Mouse (Mus musculus) C2C12 (cell line): ENCODE results near the gene Btnl10.

Experiments used
- CEBPB ChIP-seq: IDR thresholded peaks from one replicate; pipeline ENCODE4 v1.6.1; 2011; ENCODE audit warnings: low read depth, mild to moderate bottlenecking, control low read depth, moderate library complexity
- CTCF ChIP-seq: IDR thresholded peaks from one replicate; pipeline ENCODE4 v1.5.1; 2011; ENCODE audit not compliant: control insufficient read depth, insufficient read depth, insufficient read length
- FOSL1 ChIP-seq: IDR thresholded peaks from one replicate; pipeline ENCODE4 v1.8.0; 2011; ENCODE audit warnings: mild to moderate bottlenecking, low read length; ENCODE audit not compliant: poor library complexity, insufficient read depth, severe bottlenecking
- MAX ChIP-seq: IDR thresholded peaks from one replicate; pipeline ENCODE4 v1.6.1; 2011; ENCODE audit warnings: mild to moderate bottlenecking, control low read depth
- MYOD1 ChIP-seq: IDR thresholded peaks from one replicate; pipeline ENCODE4 v1.6.1; 2011; ENCODE audit warnings: low read depth; ENCODE audit not compliant: control insufficient read depth, insufficient read length
- MYOG ChIP-seq: IDR thresholded peaks from one replicate; pipeline ENCODE4 v1.6.1; 2011; ENCODE audit not compliant: control insufficient read depth, insufficient read length; ENCODE audit errors: extremely low read depth
- USF1 ChIP-seq: IDR thresholded peaks from one replicate; pipeline ENCODE4 v1.6.1; 2011; ENCODE audit warnings: low read depth, mild to moderate bottlenecking, control low read depth, moderate library complexity

DNA sequence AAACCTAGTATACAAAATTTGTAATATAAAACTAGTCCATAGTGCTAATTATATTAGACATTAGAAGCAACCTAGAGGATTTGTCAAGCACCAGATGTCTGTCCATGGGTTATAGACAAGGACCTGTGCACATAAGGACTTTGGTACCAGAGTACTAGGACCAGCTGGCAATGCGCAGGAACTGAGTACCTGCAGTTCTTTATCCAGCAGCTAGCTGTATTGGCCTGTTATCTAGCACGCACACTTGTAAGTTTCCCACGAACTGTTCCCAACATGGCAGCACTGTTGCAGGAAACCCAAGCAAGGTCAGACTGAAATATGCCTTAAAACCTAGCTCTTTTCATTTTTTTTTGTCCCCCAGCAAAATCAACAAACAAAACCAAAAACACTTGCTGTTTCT lies 12.5 kb downstream of the Btnl10 start:
- TF ChIP-seq CEBPB (no peak), CTCF (no peak), MYOG (no peak), MYOD1 (no peak), MAX (no peak), FOSL1 (no peak), USF1 (no peak)
